Mouse (Mus musculus): ENCODE measurements at regions not wholly inside any gene's neighbourhood (a gene's known extent, or its start where the extent isn't known, plus 50 kb on each side); places are given as distances from the start of the nearest gene placed in this dataset.

- TF ChIP-seq CTCF (conservative IDR thresholded peaks at IDR 0.05 in 1 of 2, IDR thresholded peaks at IDR 0.05 in 1 of 2; ENCODE audit: low read depth in 2 of 2, low read length in 2 of 2), result no peak
- TF ChIP-seq UBTF (IDR thresholded peaks at IDR 0.05; ENCODE audit: low read depth, low read length), result no peak
- TF ChIP-seq ETS1 (conservative IDR thresholded peaks at IDR 0.05; ENCODE audit: low read depth, low read length), result no peak
- no peak for TF ChIP-seq POLR2AphosphoS2 (IDR thresholded peaks at IDR 0.05; ENCODE audit: low read depth, low read length)
- TF ChIP-seq RCOR1 (conservative IDR thresholded peaks at IDR 0.05; ENCODE audit: low read depth, low read length), result no peak
Measured at GRCm38 (mm10) chr7:70205900-70206299, 160.6 kb downstream of the Nr2f2 start.

Measured in CH12.LX (cell line).